Mouse (Mus musculus): ENCODE results near the gene Chka. TPM values are rescaled to one million over a fixed set of nuclear protein-coding genes. Genes with fewer than 3 reads are reported as not detected.
A peak's percentile ranks its signal among the peaks of the same experiment; 100 is the strongest.

Gene Chka
- polyA plus RNA-seq, 1 experiment: 214 TPM

DNA sequence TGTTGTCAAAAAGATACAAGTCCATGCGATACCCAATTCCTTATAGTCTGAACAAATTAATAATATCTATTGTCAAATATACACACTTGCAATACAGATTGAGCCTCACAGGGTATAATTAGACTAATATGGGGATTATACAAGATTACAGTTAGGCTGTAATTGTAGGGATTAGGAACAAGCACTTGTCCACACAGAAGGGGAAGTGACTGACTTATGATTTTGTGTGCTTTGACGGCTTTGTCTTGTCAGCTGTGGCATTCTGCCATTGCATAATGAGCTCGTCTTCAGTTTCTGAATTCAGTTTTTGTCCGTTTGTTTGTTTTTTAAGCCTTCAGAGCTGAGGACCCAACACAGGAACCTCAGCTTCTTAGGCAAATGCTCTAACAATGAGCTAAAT lies 30.6 kb downstream of the Chka start:
- 78% methylated on average over 4 of the region's 4 CpGs for WGBS

DNA sequence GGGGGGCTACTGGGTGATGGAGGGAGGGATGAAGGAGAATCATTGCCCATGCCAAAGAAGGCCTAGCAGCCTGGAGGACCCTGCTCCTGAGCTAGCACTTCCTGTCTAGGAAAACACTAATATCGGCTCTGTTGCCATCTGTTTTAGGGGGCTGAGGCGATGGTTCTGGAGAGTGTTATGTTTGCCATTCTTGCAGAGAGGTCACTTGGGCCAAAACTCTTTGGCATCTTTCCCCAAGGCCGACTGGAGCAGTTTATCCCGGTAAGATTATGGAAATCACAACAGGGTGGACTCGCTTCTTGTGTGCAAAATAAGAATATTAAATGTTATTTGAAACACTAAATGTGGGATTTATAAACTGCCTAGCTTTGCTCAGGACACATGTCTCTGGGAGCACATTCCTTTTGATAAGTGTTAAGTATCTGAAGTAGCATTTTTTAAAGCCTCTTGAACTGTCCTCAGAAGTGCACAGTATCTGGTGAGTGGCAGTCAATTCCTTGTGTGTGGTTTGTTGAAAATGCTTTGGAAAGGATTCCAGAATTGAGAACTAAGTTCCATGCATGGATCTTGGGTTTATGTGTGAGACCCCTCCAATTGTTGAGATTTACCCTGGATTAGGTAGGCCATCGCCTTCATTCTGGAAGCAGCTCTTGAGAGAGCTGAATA lies 32.9 kb downstream of the Chka start:
- H3K4me3 ChIP-seq (ENCODE audit: low read depth, low read length): no peak overlapping the region
- no peaks in the 10 kb centered on the region for H3K27me3 ChIP-seq (ENCODE audit: control insufficient read depth, insufficient read depth, low read length)
- H3K36me3 ChIP-seq (ENCODE audit: control insufficient read depth, insufficient read depth, low read length): peaks cover 46% of the 10 kb centered on the region
- TF ChIP-seq CTCF (IDR thresholded peaks at IDR 0.05; ENCODE audit: extremely low read depth, insufficient read length, insufficient replicate concordance, low read depth, low read length) (no peak), POLR2A (IDR thresholded peaks at IDR 0.05; ENCODE audit: low read depth, low read length) (no peak)
- H3K27ac ChIP-seq (ENCODE audit: insufficient read depth, low read depth, low read length): no peak overlapping the region
- H3K4me1 ChIP-seq (ENCODE audit: control insufficient read depth, insufficient read depth, insufficient read length, low read length): no peaks in the 10 kb centered on the region
- 70% methylated on average over 6 of the region's 6 CpGs for WGBS

More for the DNA sequence above, 30.6 kb downstream of the Chka start:
- H3K36me3 ChIP-seq (ENCODE audit: control insufficient read depth, insufficient read depth, low read length): peaks cover 35% of the 10 kb centered on the region
- H3K4me3 ChIP-seq (ENCODE audit: low read depth, low read length): no peak overlapping the region
- TF ChIP-seq POLR2A (IDR thresholded peaks at IDR 0.05; ENCODE audit: low read depth, low read length): no peak
- TF ChIP-seq CTCF (IDR thresholded peaks at IDR 0.05; ENCODE audit: extremely low read depth, insufficient read length, insufficient replicate concordance, low read depth, low read length): no peak
- H3K27me3 ChIP-seq (ENCODE audit: control insufficient read depth, insufficient read depth, low read length): no peaks in the 10 kb centered on the region
- H3K4me1 ChIP-seq (ENCODE audit: control insufficient read depth, insufficient read depth, insufficient read length, low read length): no peaks in the 10 kb centered on the region
- H3K27ac ChIP-seq (ENCODE audit: insufficient read depth, low read depth, low read length): no peak overlapping the region

DNA sequence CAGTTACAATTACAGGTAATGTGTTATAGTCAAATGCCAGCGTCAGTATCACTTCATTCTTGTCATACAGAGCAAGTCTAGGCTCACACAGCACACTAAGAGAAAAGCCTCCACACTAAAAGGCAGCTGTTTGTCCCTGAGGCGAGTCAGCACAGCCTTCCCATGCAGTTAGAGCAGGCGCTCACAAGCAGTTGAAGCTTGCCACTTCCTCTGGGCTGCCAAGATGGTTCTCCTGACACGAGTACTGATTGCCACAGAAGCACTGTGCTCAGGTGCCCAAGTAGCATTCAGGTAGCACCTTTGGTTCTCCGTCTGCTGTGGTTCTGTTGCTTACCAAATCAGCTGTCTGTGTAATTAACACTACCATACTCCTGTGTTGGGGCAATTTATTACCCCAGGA lies 37.5 kb downstream of the Chka start:
- 88% methylated on average over 5 of the region's 5 CpGs for WGBS
- TF ChIP-seq POLR2A (IDR thresholded peaks at IDR 0.05; ENCODE audit: low read depth, low read length) (no peak), CTCF (IDR thresholded peaks at IDR 0.05; ENCODE audit: extremely low read depth, insufficient read length, insufficient replicate concordance, low read depth, low read length) (no peak)
- Histone ChIP-seq H3K4me3 (ENCODE audit: low read depth, low read length) (no peak overlapping the region), H3K4me1 (ENCODE audit: control insufficient read depth, insufficient read depth, insufficient read length, low read length) (no peaks in the 10 kb centered on the region), H3K27ac (ENCODE audit: insufficient read depth, low read depth, low read length) (no peak overlapping the region), H3K36me3 (ENCODE audit: control insufficient read depth, insufficient read depth, low read length) (peaks cover 79% of the 10 kb centered on the region), H3K27me3 (ENCODE audit: control insufficient read depth, insufficient read depth, low read length) (no peaks in the 10 kb centered on the region)

DNA sequence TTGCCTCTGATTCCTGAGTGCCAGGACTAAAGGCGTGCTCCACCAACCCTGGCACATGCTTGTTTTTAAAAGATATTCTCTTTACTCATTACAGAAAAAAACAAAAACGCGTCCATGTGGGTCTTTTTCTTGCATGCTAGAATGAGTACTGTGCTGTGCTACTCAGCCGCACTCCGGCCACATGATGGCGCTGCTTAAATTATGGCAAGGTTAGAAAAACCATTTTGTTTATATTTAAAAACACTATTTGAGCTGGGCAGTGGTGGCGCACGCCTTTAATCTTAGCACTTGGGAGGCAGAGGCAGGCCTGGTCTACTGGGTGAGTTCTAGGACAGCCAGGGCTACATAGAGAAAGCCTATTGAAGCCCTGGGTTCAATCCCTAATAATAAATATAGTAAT lies 38.6 kb downstream of the Chka start:
- Histone ChIP-seq H3K4me3 (ENCODE audit: low read depth, low read length) (no peak overlapping the region), H3K36me3 (ENCODE audit: control insufficient read depth, insufficient read depth, low read length) (peaks cover 80% of the 10 kb centered on the region), H3K27ac (ENCODE audit: insufficient read depth, low read depth, low read length) (no peak overlapping the region), H3K4me1 (ENCODE audit: control insufficient read depth, insufficient read depth, insufficient read length, low read length) (peaks cover 5% of the 10 kb centered on the region; the same call in 1 of the 2 replicates), H3K27me3 (ENCODE audit: control insufficient read depth, insufficient read depth, low read length) (no peaks in the 10 kb centered on the region)
- WGBS: 74% methylated on average over 8 of the region's 8 CpGs
- TF ChIP-seq POLR2A (IDR thresholded peaks at IDR 0.05; ENCODE audit: low read depth, low read length): no peak
- peak; percentile 57; the same call in 1 of the 2 replicates for TF ChIP-seq CTCF (IDR thresholded peaks at IDR 0.05; ENCODE audit: extremely low read depth, insufficient read length, insufficient replicate concordance, low read depth, low read length)

DNA sequence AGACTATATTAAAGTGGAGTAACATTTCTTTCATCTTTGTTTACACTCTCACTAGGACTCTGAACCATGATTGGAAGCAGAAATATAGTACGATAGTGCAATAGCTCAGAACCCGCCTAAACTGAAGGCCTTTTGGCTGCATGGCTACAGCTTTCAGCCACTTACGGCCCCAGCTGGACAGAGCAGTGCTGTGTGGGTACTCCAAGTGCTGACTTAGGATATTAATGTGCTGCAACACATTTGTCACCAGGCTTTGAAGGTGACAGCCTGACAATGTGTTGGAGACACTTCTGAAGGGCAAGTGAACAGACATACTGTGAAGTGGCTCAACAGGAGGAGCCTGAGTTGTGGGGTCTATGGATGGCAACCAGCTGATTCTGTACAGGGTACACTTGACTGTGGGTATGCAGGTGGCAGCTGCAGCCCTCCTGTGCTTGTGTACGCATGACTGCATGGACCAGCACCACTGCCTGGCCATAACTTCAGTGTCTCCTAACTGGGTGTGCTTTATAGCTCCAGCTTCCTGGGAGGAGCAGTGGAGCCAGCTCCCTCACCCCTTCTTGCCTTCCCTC lies 42.1 kb downstream of the Chka start:
- 76% methylated on average over 4 of the region's 4 CpGs for WGBS
- H3K4me1 ChIP-seq (ENCODE audit: control insufficient read depth, insufficient read depth, insufficient read length, low read length): peaks cover 5% of the 10 kb centered on the region; the same call in 1 of the 2 replicates
- no peak overlapping the region for H3K27ac ChIP-seq (ENCODE audit: insufficient read depth, low read depth, low read length)
- H3K4me3 ChIP-seq (ENCODE audit: low read depth, low read length): no peak overlapping the region
- H3K36me3 ChIP-seq (ENCODE audit: control insufficient read depth, insufficient read depth, low read length): peaks cover 88% of the 10 kb centered on the region
- H3K27me3 ChIP-seq (ENCODE audit: control insufficient read depth, insufficient read depth, low read length): no peaks in the 10 kb centered on the region
- no peak for TF ChIP-seq CTCF (IDR thresholded peaks at IDR 0.05; ENCODE audit: extremely low read depth, insufficient read length, insufficient replicate concordance, low read depth, low read length)
- no peak for TF ChIP-seq POLR2A (IDR thresholded peaks at IDR 0.05; ENCODE audit: low read depth, low read length)

DNA sequence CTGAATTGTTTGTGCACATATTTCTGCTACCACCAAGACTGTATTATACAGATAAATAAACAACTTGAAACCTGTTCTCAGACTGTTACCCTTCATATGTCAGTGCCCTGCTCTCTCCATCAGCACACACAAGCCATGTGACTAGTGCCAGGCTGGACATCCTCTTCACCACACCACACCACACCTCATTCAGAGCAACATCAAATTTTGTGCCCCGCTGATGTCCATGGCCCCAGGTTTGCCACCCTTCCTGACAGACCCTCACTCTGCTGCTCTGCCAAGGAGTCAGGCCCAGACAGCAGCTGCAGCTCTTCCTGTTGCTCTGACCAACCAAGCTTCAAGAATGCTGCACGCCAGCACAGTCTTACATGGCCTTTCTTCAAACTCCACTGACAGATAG lies 42.7 kb downstream of the Chka start:
- peaks cover 5% of the 10 kb centered on the region; the same call in 1 of the 2 replicates for H3K4me1 ChIP-seq (ENCODE audit: control insufficient read depth, insufficient read depth, insufficient read length, low read length)
- 94% methylated on average over 2 of the region's 2 CpGs for WGBS
- H3K27ac ChIP-seq (ENCODE audit: insufficient read depth, low read depth, low read length): no peak overlapping the region
- no peak for TF ChIP-seq POLR2A (IDR thresholded peaks at IDR 0.05; ENCODE audit: low read depth, low read length)
- no peak for TF ChIP-seq CTCF (IDR thresholded peaks at IDR 0.05; ENCODE audit: extremely low read depth, insufficient read length, insufficient replicate concordance, low read depth, low read length)
- peaks cover 86% of the 10 kb centered on the region for H3K36me3 ChIP-seq (ENCODE audit: control insufficient read depth, insufficient read depth, low read length)
- H3K27me3 ChIP-seq (ENCODE audit: control insufficient read depth, insufficient read depth, low read length): no peaks in the 10 kb centered on the region
- H3K4me3 ChIP-seq (ENCODE audit: low read depth, low read length): no peak overlapping the region

DNA sequence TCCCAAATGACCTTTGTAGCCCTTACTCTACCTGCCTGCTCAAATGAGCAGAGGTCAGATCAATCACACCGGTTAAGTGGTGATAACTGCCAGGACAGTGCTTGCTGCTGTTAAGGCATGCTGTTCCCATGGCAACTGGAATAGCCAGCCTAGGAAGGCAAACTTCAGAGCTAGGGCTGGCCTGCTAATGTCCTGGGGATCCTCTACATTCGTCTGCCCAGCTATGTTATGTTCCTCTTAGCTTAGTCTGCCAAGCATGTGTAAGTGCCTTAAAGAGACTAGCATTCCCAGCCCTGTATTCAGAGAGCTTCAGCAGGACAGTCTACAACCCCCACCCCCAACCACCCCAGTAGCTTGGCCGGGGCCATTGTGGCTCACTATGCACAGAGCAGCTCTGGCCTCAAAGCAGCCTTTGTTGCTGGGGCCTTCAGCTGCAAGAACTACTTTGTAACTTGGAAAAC lies 43.6 kb downstream of the Chka start:
- Histone ChIP-seq H3K27me3 (ENCODE audit: control insufficient read depth, insufficient read depth, low read length) (no peaks in the 10 kb centered on the region), H3K36me3 (ENCODE audit: control insufficient read depth, insufficient read depth, low read length) (peaks cover 81% of the 10 kb centered on the region), H3K4me1 (ENCODE audit: control insufficient read depth, insufficient read depth, insufficient read length, low read length) (peaks cover 5% of the 10 kb centered on the region; the same call in 1 of the 2 replicates), H3K4me3 (ENCODE audit: low read depth, low read length) (no peak overlapping the region), H3K27ac (ENCODE audit: insufficient read depth, low read depth, low read length) (no peak overlapping the region; the same call in 1 of the 2 replicates)
- 38% methylated on average over 3 of the region's 3 CpGs for WGBS
- no peak for TF ChIP-seq CTCF (IDR thresholded peaks at IDR 0.05; ENCODE audit: extremely low read depth, insufficient read length, insufficient replicate concordance, low read depth, low read length)
- TF ChIP-seq POLR2A (IDR thresholded peaks at IDR 0.05; ENCODE audit: low read depth, low read length): no peak

All from small intestine, adult 2 months (tissue).